Mouse (Mus musculus): ENCODE data around the gene Nup107. TPM values are rescaled to one million over a fixed set of nuclear protein-coding genes. Genes with fewer than 3 reads are reported as not detected.
A peak's percentile ranks its signal among the peaks of the same experiment; 100 is the strongest.

Nup107 gene
- polyA plus RNA-seq, 1 experiment from 2014 or later, result 30.0 TPM

DNA sequence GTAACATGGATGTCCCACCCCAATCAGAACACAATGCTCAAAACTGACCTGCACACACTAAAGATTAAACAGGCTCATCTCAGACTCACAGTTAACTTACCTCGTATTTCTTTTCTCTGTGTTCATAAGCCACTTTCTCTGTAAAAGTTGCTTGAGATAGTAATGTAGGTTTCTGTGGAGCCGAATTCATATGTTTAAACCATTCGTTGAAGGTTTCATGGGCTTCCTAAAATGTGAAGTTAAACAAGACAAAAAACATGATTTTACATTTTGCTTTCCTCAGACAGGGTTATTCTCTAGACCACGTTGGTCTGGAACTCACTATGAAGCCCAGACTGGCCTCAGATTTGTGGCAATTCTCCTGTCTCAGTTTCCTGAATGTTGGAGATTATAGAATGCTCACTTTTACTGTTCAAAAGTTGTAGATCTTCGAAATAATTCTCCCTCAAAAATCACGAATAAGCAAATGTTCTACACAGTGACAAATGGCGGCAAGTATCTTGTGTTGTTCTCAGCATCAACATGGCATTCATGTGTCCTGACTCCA is 34.6 kb downstream of the Nup107 start:
- Histone ChIP-seq H3K9ac (ENCODE audit: low read depth, low read length) (no peak overlapping the region), H3K4me1 (ENCODE audit: control insufficient read depth, low read depth, low read length) (no peaks in the 10 kb centered on the region), H3K27me3 (ENCODE audit: control insufficient read depth, insufficient read depth, low read depth, low read length) (no peaks in the 10 kb centered on the region), H3K36me3 (ENCODE audit: control insufficient read depth, insufficient read depth) (peaks cover 44% of the 10 kb centered on the region), H3K9me3 (replicated peaks; ENCODE audit: control insufficient read depth, low read length) (no peaks in the 10 kb centered on the region), H3K4me2 (ENCODE audit: low read depth, low read length) (no peak overlapping the region), H3K4me3 (ENCODE audit: low read depth, low read length) (no peak overlapping the region), H3K27ac (ENCODE audit: low read length) (no peak overlapping the region)
- WGBS (ENCODE audit: insufficient replicate concordance), result 82% methylated on average over 7 of the region's 7 CpGs
- no peak for ATAC-seq (ENCODE audit: low read depth)

DNA sequence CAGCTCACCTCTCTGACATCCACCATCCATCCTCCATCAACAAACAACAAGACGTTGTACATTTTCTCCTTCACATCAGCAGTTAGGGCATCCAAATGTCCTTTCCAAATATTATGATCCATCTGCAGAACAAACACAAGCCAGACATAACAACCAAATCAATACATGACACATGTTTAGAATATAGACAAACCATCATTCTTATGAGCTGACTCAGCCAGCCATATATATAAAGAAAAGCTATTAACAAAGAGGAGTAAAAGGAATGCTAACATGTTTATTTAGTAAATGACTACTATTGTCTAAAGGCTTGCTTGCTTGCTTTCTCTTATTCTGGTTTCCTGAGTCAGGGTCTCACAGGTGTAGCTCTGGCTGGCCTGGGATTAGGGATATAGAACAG is 35.2 kb downstream of the Nup107 start:
- Histone ChIP-seq H3K36me3 (ENCODE audit: control insufficient read depth, insufficient read depth) (peaks cover 44% of the 10 kb centered on the region), H3K4me2 (ENCODE audit: low read depth, low read length) (no peak overlapping the region), H3K27me3 (ENCODE audit: control insufficient read depth, insufficient read depth, low read depth, low read length) (no peaks in the 10 kb centered on the region), H3K9me3 (replicated peaks; ENCODE audit: control insufficient read depth, low read length) (no peaks in the 10 kb centered on the region), H3K4me1 (ENCODE audit: control insufficient read depth, low read depth, low read length) (no peaks in the 10 kb centered on the region), H3K27ac (ENCODE audit: low read length) (no peak overlapping the region), H3K4me3 (ENCODE audit: low read depth, low read length) (no peak overlapping the region), H3K9ac (ENCODE audit: low read depth, low read length) (no peak overlapping the region)
- ATAC-seq (ENCODE audit: low read depth), result no peak
- 83% methylated on average over 1 of the region's 1 CpGs for WGBS (ENCODE audit: insufficient replicate concordance)

DNA sequence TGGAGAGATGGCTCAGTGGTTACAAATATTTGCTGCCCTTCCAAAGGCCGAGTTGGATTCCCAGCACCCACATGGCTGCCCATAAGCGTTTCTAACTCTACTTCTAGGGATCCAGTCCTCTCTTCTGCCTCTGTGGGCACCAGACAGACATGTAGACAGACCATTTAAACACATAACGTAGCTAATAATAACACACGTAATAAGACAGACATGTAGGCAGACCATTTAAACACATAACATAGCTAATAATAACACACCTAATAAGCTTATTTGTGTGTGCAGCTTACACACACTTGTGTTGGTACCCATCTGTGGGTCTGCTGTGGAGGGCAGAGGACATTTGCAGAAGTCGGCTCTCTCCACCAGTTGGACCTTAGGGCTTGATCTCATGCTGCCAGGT is 35.7 kb downstream of the Nup107 start:
- H3K9ac ChIP-seq (ENCODE audit: low read depth, low read length), result no peak overlapping the region
- no peak overlapping the region for H3K27ac ChIP-seq (ENCODE audit: low read length)
- no peaks in the 10 kb centered on the region for H3K4me1 ChIP-seq (ENCODE audit: control insufficient read depth, low read depth, low read length)
- no peak overlapping the region for H3K4me2 ChIP-seq (ENCODE audit: low read depth, low read length)
- H3K27me3 ChIP-seq (ENCODE audit: control insufficient read depth, insufficient read depth, low read depth, low read length), result no peaks in the 10 kb centered on the region
- no peak for ATAC-seq (ENCODE audit: low read depth)
- H3K9me3 ChIP-seq (replicated peaks; ENCODE audit: control insufficient read depth, low read length), result no peaks in the 10 kb centered on the region
- H3K4me3 ChIP-seq (ENCODE audit: low read depth, low read length), result no peak overlapping the region
- H3K36me3 ChIP-seq (ENCODE audit: control insufficient read depth, insufficient read depth), result peaks cover 48% of the 10 kb centered on the region
- WGBS (ENCODE audit: insufficient replicate concordance), result 78% methylated on average over 5 of the region's 5 CpGs

DNA sequence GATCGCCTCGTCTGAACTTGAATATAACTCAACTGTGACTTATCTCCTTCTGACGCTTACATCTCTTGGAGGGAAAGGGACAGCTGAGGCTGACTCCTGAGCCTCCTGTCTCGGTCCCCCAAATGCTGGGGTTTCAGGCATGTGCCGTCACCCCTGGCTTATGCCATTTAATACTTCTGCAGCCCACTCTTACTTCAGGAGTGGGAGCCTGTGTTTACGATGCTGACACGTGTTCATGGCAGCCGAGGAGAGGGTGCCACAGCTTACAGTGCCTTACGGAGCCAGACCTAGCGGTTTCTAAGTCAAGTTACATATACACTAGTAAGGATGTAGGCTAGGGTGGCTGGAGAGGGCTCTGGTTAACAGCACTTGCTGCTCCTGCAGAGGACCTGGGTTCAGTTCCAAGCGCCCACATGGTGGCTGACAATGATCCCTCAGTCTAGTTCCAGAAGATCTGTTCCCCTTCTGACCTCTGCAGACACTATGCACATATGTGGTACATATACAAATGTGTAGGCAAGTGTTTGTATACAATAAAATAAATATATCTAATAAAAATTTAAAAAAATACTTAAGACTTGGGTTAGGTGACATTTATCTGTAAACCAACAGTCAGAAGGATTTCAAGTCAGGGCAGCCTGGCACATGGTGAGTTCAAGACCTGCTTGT is 36.6 kb downstream of the Nup107 start:
- Histone ChIP-seq H3K9ac (ENCODE audit: low read depth, low read length) (no peak overlapping the region), H3K36me3 (ENCODE audit: control insufficient read depth, insufficient read depth) (peaks cover 50% of the 10 kb centered on the region), H3K9me3 (replicated peaks; ENCODE audit: control insufficient read depth, low read length) (no peaks in the 10 kb centered on the region), H3K27me3 (ENCODE audit: control insufficient read depth, insufficient read depth, low read depth, low read length) (no peaks in the 10 kb centered on the region), H3K4me2 (ENCODE audit: low read depth, low read length) (no peak overlapping the region), H3K4me1 (ENCODE audit: control insufficient read depth, low read depth, low read length) (no peaks in the 10 kb centered on the region), H3K27ac (ENCODE audit: low read length) (peak overlapping the region; percentile 7), H3K4me3 (ENCODE audit: low read depth, low read length) (no peak overlapping the region)
- no peak for ATAC-seq (ENCODE audit: low read depth)
- WGBS (ENCODE audit: insufficient replicate concordance), result 68% methylated on average over 11 of the region's 11 CpGs

DNA sequence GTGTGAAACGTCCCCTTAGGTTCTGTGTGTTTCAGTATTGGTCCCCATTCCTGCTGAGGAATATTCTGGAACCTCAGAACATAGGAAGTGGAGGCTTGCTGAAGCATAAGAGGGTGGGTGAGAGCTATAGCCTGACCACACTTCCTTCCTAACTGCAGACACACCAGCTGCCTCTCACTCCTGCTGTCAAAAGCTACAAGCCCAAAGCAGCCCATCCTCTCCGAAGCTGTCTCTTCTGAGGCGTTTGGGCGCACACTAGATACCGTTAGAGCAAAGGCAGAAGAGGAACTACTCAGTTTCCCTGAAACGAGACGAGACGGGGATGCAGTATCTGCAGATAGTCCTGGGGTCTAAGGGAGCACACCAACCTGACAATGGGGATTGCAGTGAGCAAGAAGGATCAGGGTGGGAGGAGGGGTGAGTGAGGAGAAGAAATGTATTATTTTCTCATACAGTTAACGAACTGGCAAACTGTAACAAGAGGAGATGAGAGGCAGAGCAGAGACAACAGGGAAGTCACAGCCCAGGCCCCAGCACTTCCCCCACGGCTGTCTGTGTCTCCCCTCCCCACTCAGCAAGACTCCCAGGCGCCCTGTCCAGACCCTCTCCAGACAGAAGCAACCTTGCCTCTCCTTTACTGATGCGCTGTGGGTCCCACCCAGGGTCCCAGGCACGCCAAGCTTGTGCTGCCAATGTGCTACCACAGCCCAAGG is 37.3 kb downstream of the Nup107 start:
- H3K27ac ChIP-seq (ENCODE audit: low read length), result peak overlapping the region; percentile 7
- no peak overlapping the region for H3K9ac ChIP-seq (ENCODE audit: low read depth, low read length)
- H3K4me2 ChIP-seq (ENCODE audit: low read depth, low read length), result no peak overlapping the region; the same call in 1 of the 2 replicates
- no peak overlapping the region for H3K4me3 ChIP-seq (ENCODE audit: low read depth, low read length)
- H3K27me3 ChIP-seq (ENCODE audit: control insufficient read depth, insufficient read depth, low read depth, low read length), result no peaks in the 10 kb centered on the region
- no peaks in the 10 kb centered on the region for H3K4me1 ChIP-seq (ENCODE audit: control insufficient read depth, low read depth, low read length)
- 43% methylated on average over 13 of the region's 13 CpGs for WGBS (ENCODE audit: insufficient replicate concordance)
- H3K9me3 ChIP-seq (replicated peaks; ENCODE audit: control insufficient read depth, low read length), result no peaks in the 10 kb centered on the region
- H3K36me3 ChIP-seq (ENCODE audit: control insufficient read depth, insufficient read depth), result peaks cover 49% of the 10 kb centered on the region
- ATAC-seq (ENCODE audit: low read depth), result 0 out of 2 replicates have a peak, but pooled peaks have one; percentile 30

DNA sequence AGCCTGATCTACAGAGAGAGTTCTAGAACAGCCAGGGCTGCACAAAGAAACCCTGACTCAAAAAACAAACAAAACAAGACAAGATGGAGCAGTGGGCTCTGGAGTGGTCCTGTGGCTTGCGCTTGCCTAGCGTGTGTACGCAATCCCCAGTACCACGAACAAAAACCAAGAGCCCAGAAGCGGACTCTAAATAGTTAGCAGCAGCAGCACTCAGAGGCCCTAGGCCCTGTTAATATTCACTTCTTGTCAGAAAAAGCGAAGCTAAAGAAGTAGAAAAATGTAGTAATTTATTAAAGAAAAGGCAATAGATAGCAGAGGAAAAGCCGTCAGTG is 37.9 kb downstream of the Nup107 start:
- ATAC-seq (ENCODE audit: low read depth), result no peak
- Histone ChIP-seq H3K27me3 (ENCODE audit: control insufficient read depth, insufficient read depth, low read depth, low read length) (no peaks in the 10 kb centered on the region), H3K9me3 (replicated peaks; ENCODE audit: control insufficient read depth, low read length) (no peaks in the 10 kb centered on the region), H3K36me3 (ENCODE audit: control insufficient read depth, insufficient read depth) (peaks cover 50% of the 10 kb centered on the region), H3K4me1 (ENCODE audit: control insufficient read depth, low read depth, low read length) (no peaks in the 10 kb centered on the region), H3K9ac (ENCODE audit: low read depth, low read length) (no peak overlapping the region), H3K4me3 (ENCODE audit: low read depth, low read length) (no peak overlapping the region), H3K4me2 (ENCODE audit: low read depth, low read length) (no peak overlapping the region), H3K27ac (ENCODE audit: low read length) (peak overlapping the region; percentile 7; the same call in 1 of the 2 replicates)
- WGBS (ENCODE audit: insufficient replicate concordance), result 79% methylated on average over 7 of the region's 7 CpGs

DNA sequence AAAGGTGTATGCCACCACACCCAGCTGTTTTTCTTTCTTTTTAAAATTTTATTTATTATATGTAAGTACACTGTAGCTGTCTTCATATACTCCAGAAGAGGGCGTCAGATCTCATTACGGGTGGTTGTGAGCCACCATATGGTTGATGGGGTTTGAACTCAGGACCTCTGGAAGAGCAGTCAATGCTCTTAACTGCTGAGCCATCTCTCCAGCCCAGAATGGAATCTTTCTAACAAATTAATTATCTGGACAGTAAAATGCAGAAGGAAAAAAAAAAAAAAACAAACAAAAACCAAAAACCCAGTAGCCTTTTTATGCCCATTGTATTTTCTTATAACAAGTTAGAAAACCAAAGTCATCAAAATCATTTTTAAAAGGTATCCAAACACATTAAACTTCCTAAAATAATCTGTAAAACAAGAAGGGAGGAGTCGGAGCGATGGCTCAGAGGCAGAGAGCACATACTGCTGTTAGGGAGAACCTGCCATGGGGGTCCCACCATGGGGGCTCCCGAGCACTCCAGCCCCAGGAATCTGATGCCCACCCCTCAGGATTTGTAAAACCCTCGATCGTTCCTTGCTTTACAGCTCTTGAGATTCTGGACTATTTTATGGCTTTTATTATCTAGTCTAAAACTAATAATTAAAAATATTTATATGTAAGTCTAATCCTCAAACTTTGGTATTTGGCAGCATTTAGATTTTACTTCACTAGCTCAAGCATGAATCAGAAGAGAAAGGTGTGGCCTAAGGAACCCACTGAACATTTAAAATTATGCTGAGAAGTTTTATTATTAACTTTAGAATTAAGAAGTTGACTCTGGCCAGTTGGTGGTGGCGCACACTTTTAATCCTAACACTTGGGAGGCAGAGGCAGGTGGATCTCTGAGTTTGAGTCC is 38.5 kb downstream of the Nup107 start:
- Histone ChIP-seq H3K27ac (ENCODE audit: low read length) (no peak overlapping the region), H3K4me1 (ENCODE audit: control insufficient read depth, low read depth, low read length) (no peaks in the 10 kb centered on the region), H3K4me2 (ENCODE audit: low read depth, low read length) (no peak overlapping the region), H3K9ac (ENCODE audit: low read depth, low read length) (no peak overlapping the region), H3K4me3 (ENCODE audit: low read depth, low read length) (no peak overlapping the region), H3K9me3 (replicated peaks; ENCODE audit: control insufficient read depth, low read length) (no peaks in the 10 kb centered on the region), H3K27me3 (ENCODE audit: control insufficient read depth, insufficient read depth, low read depth, low read length) (no peaks in the 10 kb centered on the region), H3K36me3 (ENCODE audit: control insufficient read depth, insufficient read depth) (peaks cover 52% of the 10 kb centered on the region)
- 83% methylated on average over 8 of the region's 8 CpGs for WGBS (ENCODE audit: insufficient replicate concordance)
- no peak for ATAC-seq (ENCODE audit: low read depth)

DNA sequence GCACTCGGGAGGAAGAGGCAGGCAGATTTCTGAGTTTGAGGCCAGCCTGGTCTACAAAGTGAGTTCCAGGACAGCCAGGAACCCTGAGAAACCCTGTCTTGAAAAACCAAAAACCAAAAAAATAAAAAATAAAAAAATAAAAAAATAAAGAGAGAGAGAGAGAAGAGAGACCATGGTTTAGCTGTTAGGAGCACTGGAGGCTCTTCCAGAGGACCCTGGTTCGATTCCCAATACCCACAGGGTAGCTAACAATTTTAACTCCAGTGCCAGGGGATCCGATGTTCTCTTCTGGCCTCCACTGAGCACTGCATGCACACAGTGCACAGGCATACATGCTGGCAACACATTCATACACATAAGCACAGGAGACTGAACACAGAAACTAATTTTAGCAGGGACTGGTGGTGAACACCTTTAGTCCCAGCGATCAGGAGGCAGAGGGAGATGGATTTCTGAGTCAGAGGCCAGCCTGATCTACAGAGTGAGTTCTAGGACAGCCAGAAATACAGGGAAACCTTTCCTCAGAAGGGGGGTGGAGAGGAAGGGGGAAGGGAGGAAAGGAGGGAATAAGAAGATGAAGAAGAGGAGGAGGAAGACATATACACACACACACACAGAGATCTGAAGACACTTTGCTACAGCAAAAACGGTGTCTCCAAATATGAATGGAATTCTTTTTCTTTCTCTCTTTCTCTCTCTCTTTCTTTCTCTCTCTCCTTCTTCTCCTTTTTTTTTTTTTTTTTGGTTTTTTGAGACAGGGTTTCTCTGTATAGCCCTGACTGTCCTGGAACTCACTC is 39.5 kb downstream of the Nup107 start:
- no peaks in the 10 kb centered on the region for H3K27me3 ChIP-seq (ENCODE audit: control insufficient read depth, insufficient read depth, low read depth, low read length)
- WGBS (ENCODE audit: insufficient replicate concordance), result 86% methylated on average over 5 of the region's 5 CpGs
- H3K4me2 ChIP-seq (ENCODE audit: low read depth, low read length), result no peak overlapping the region
- no peaks in the 10 kb centered on the region for H3K4me1 ChIP-seq (ENCODE audit: control insufficient read depth, low read depth, low read length)
- no peaks in the 10 kb centered on the region for H3K9me3 ChIP-seq (replicated peaks; ENCODE audit: control insufficient read depth, low read length)
- no peak overlapping the region for H3K27ac ChIP-seq (ENCODE audit: low read length)
- no peak for ATAC-seq (ENCODE audit: low read depth)
- no peak overlapping the region for H3K4me3 ChIP-seq (ENCODE audit: low read depth, low read length)
- peaks cover 47% of the 10 kb centered on the region for H3K36me3 ChIP-seq (ENCODE audit: control insufficient read depth, insufficient read depth)
- H3K9ac ChIP-seq (ENCODE audit: low read depth, low read length), result no peak overlapping the region

Data from liver, embryonic 16.5 days (tissue).